Mouse (Mus musculus): ENCODE measurements at regions not wholly inside any gene's neighbourhood (a gene's known extent, or its start where the extent isn't known, plus 50 kb on each side); places are given as distances from the start of the nearest gene placed in this dataset.

DNA sequence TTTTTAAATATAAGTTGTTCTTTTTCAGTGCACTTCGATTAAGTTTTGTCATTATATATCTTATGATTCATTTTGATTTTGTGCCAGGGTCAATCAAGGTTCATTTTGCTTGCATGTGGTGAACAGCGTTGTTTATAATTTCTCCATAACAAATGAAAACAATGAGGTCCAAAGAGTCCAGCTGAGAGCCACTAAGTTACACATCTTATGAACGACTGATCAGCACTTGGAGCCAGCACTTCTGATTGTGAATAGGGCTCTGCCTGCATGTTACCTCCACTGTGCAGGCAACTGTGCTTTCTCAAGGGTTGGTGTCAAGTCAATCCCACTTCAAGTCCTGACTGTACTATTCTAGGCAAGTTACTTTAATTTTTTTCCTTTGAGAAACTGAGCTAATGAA is 243.5 kb upstream of the Adra1b start:
- no peak for TF ChIP-seq CTCF (IDR thresholded peaks at IDR 0.05; ENCODE audit: low read depth)
- TF ChIP-seq EP300 (optimal IDR thresholded peaks at IDR 0.05) = no peak
